Mouse (Mus musculus): ENCODE measurements around the gene Pctp.

DNA sequence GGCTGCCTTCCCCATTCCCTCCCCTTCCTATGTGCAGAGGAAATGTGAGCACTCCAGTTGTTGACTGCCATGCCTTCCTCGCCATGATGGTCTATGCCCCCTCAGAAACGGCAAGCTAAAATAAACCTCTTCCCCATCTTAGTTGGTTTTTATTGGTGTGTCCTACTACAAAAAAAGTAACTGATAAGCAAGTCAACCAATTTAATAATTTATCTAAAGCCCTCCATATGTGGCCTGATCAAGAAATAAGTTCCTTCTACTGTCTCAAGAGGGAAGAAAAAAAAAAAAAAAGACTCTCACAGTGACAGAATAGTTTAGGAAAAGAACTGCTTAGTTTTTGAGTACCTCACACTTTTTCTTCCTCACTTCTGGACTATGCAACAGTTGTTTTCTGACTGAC lies 22.6 kb downstream of the Pctp start:
- TF ChIP-seq POLR2A (IDR thresholded peaks at IDR 0.05; ENCODE audit: borderline replicate concordance, extremely low read depth, insufficient read depth, insufficient read length, poor library complexity, severe bottlenecking) = no peak
- no peak for TF ChIP-seq CTCF (IDR thresholded peaks at IDR 0.05; ENCODE audit: borderline replicate concordance, extremely low read depth, insufficient read depth, insufficient read length)
